Mouse (Mus musculus): ENCODE results near the gene Enpp6. TPM values are rescaled to one million over a fixed set of nuclear protein-coding genes. Genes with fewer than 3 reads are reported as not detected.

The Enpp6 gene
- under 1 TPM; 0.24 to 0.84 TPM for total RNA-seq (2023)

DNA sequence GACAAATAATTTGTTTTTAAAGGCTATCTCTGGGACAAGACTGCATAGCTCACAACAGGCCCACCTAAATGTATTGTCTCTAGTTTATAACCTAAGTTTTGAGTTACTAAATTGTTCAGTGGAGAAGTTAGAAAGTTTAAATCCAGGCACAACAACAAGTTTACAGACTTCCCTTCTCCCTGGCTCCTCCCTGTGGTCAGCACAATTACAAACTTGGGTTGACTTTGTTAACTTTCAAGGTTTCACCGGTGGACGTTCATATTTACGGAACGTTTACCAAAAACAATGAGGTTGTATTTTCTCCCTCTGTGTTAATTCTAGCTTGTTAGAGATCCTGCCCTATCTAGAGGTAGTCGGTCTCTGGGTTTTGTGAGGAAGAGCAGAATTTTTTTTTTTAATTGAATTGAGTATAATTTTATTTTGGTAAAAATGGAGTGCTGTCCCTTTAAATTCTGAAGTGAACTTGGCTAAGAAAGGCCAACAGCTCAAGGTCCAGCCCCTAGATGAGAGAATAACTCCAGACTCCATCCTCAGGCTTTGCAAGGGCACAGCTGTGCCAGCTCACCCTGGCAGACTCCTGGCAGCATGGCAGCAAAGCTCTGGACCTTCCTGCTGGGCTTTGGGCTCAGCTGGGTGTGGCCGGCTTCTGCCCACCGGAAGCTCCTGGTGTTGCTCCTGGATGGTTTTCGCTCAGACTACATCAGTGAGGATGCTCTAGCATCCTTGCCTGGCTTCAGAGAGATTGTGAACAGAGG is at the start of gene Enpp6:
Gene Enpp6 (plus strand): TSS at position 502 of the 755 bp plus-strand sequence.

Other genes starting within 250 kb of the Enpp6 start
- 100 to 1,000 TPM; 264 to 295 TPM for gene Irf2, start 247.2 kb upstream of the Enpp6 start, total RNA-seq (2023)